Mouse (Mus musculus) CH12F3 (cell line): Measurements from ENCODE around the gene Myzap.

Experiments
- in situ Hi-C: fragments of 300-500 bp; cut with MboI; formaldehyde crosslinking; loops from 2 replicates; pipeline ENCODE4 v1.14.3; 2020; ENCODE audit warnings: low sequenced_read_pairs

The Myzap gene

DNA sequence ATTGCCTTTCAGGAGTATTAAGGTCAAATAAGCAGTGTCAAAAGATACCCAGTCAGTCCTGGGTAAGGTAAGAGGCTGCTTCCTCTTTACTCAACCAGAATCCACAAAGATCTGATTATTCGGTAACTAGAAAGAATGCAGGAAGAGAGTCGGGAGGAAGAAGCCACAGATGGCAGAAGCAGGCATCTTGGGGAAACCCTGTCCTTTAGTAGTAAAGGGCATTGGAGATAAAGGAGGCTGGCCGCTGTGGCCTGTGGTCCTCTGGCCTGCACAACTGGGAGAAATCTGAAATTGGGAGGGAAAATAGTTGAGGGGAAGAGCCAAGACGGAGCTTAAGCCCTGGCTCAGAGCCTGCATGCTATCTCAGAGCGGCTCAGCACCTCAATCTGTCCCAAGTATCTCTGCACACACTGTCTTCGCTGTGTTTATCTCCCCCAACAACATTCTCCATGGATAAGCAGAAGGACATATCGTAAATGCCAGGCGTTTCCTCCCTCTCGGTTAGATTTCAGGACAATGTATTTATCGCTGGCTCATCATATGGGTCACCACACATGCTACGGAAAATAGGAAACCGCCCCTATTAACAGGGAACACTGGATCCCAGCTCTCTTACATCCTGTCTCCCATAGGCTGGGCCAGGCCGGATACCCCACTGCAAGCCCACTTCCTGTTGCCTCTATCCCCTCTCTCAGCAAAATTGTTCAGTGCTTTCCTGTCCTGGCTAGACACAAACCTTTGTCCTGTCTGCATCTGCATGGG lies 14.3 kb upstream of the Myzap start:
- in situ Hi-C loops = loop anchor here (25.0 kb wide), 2 partner anchors 244 to 394 kb away; partner anchors contain the start of gene Aldh1a2

DNA sequence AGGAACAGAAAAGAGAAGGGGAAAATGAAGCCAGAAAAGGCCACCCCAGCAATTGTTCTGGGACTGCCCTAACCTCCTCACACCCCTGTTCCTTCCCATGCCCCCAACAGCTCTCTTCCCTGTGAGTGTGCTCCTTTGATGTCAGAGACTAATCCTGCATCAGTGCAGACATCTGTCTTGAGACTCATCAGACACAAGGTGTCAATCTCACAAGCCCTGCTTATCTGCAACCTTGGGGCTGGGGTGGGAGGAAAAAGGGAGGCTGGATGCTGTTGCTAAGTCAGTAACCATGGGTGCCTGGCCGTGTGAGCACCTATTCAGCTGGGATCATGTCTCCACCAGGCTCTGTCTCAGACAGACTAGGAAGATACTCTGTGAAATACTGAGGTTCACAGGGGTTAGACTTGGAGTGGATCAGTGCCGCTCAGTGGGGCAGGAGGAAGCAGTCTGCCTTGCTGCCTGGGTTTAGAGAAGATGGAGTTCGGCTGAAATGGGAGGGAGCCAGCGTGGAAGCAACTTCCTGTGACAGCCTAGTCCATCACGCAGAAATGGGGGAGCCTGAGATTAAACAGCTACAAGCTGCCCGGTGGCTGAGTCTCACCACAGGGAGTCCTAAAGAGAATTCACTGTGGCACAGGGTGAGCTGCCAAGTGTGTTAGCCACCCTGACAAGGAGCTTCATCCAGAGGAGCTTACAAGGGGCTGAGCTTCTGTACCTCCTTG lies 12.9 kb upstream of the Myzap start:
- in situ Hi-C loops = loop anchor here (25.0 kb wide), 2 partner anchors 243 to 393 kb away; partner anchors contain the start of gene Aldh1a2

DNA sequence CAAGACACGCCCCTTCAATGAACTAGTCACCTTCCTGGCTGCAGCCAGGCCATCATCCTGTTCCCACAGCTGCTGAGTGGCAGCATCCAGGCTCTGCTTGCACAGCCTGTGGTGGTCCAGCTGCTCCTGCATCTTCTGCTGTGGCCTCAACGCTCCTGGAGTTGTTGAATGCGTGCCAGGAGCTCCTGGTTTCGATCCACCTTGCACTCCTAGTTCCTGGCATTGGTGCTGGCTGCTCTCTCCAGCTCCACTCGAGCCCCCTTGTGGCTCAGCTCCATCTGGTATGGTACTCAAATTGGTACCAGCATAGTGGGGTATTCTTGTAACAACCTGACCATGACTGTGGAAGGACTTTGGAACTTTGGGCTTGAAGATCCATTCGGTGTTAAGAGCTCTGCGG lies 7.7 kb upstream of the Myzap start:
- in situ Hi-C loops = loop anchor here (25.0 kb wide), 2 partner anchors 238 to 388 kb away; partner anchors contain the start of gene Aldh1a2

DNA sequence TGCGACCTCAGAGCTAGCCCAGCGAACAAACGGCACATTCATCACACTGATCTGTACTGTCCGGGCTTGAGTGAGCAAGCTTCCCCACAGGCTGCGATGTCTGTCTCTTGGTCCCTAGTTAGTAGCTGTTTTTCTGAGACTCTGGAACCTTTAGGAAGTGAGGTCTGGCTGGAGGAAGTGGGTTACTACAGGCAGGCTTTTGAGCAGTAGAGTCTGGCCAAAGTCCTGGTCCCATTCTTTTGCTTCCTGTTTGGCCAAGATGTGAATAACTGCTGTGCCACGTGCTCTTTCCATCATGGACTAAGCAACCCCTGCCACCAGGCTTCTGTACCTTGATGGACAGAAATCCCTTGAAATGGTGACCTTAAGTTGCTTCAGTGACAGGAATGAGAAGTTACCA lies 4.7 kb upstream of the Myzap start:
- in situ Hi-C loops = no loop called here

DNA sequence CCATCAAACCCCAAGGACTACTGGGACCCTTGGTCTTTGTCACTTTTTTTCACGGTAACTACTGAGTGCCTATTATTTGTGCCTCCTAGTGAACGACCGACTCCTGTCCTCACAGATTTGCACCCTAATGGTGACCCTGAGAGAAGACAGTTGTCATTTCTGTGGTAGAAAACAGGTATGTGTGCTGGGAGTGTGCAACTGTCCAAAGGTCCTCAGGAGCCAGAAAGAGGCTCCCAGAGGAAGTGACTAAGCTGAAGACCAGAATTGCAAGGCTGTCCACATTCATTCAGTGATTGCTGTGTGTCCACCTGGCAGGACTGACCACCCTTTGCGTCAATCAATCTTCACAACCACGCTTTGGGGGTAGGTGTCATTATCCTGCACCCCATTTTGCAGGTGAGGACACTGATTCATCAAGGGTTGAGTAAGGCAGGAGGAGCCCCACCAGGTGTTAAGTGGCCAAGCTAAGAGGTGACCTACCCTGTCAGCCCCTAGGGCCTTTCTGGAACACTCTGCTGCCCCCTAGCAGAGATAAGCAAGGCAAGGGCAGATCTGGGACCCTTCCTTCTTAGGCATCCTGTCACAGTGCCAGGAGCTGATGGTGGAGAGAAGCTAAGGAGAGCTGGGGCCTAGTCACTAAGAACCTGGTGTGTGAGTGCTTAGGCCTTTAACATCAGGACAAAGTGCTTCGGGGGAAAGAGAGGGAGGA lies 571 bp upstream of the Myzap start:
- in situ Hi-C loops = no loop called here

DNA sequence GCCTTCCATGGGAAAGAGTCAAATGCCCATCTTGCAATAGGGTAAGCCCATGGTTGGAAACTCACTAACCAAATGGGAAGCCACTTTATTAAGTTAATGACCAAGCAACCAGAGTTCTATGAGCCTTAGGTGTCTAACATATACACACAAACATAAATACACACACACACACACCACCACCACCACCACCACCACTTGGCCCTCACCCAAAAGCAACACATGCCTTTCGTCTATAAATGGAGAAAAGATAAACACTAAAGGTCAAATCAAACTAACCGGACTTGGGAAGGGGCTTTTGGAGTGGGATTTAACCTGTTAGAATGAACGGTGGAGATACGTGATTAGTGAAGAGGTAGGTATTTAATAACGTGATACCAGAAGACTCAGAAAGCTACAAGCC lies 1.1 kb downstream of the Myzap start:
- in situ Hi-C loops = no loop called here

DNA sequence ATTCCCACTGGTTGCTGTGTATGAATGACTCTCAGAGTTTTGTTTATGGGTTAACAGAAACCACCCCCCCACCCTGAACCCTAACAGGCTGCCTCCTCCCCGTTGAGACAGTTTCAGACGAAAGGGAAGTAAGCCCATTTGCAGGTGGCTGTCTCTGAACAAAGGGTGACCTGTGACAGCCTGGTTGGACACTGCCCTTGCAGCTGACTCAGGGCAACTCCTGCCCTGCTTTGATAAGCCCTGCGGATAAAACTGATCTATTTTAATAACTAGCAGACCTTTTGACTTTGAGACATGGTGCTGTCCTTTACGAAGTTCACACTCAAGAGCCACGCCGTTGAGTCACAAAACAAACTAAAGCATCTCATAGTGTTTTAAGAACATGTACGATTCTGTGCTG lies 2.4 kb downstream of the Myzap start:
- in situ Hi-C loops = no loop called here

DNA sequence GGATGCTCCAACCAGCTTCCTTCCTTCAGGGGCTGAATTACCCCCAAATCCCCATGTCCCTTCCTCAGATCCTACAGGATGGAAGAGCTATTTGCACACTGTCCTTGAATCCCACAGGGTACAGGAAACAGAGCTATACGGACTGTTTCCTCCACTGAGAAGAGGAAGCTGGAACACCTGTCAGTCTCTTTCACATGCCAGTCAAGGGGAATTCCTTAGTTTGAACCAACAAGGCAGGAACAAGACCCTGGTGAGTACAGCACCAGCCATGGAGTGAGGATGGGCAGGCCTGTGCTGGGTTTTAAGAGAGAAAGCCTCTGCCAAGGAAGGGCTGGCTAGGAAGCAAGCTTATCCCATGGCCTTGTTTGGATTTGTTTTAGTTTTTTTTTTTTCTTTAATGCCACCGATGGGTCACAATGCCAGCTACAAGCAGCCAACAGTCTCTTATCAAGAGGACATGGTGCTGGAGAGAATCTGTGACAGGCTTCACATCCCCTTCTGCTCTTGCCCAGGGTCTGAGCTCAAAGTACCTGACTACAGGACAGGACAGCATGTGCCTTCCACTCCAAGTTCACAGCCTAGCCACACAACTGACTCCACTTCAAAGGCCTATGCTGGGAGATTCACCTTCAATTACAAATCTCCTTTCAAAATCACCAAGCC lies 3.1 kb downstream of the Myzap start:
- in situ Hi-C loops = no loop called here

DNA sequence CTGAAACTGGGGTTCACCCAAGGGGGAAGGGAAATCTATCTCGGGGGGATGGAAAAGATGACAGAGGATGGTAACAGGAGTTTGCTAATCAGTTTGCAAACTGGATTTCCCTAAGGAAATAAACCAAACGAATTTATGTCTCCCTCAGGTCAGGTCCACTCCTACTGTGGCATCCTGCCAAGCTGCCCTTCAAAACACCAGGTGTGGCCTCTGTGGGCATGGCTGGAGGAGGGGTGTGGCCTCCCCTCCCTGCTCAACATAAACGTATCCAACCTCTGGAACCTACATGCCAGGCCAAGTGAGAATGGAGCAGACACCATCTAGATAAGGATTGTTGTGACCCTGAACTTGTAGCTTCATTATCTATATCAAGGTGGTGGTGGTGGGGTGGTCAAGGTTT lies 5.8 kb downstream of the Myzap start:
- in situ Hi-C loops = no loop called here

DNA sequence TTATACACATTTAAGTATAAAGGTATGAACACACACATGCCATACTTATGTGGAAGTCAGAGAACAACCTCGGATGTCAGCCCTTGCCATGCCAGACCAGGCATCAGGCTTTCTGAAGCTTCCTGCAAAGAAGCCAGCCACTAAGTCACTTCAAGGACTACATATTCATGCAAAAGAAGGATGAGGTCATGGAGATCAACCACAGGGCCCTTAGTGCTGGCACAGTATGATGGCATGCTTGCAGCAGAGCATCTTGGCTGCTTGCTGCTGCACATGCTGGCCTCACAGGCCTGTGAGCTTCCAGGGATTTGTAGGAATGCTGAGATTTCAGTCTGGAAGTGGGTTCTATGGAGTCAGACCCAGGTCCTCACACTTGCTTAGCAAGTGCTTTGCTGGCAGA lies 9.4 kb downstream of the Myzap start:
- in situ Hi-C loops = no loop called here

DNA sequence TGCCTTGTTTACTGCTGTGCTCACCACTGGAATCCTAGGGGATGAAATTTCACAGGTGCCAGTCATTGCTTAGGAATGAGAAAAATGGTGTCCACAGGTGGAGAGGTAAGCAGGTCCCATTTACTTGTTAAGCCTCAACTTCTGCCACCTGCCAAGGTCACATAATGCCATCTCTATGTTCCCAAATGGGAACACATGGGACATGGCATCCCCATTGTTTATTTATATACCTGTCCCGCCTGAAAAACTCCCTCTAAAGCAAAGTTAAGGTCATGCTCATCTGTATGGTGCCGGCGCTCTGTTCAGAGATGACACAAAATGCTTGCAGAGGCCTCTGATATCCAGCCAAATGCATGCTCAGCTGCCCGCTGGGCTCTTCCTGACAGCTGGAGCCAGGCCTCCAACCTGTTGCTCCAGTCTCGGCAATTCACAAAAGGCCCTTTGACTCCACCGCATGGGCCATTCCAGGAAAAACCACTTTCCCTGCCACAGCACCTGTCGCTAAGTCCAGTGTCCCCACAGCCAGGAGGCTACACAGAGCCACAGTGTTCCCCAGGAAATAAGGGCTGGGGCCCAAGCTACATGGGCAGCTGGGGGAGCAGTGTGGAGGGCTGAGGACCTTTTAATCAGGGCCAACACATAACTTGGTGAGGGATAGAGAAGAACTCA lies 13.1 kb downstream of the Myzap start:
- in situ Hi-C loops = no loop called here

DNA sequence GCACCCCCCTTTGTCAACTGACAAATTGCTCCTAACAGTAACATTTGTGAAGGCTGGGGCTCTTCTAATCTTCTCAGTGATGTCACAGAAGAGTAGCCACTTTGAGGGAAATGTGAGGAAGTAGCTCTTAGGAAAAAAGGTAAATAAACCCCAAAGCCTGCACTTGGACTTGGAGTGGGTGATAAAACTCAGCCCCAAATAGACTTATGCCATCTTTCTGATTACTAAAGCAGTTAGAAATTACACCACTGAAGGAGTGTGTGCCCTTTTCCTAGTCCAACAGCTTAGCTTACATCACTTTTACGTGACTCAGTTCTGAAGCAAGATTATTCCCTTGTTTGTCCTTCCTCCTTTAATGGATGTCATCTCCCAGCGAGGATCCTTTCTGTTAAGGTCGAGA lies 17.7 kb downstream of the Myzap start:
- in situ Hi-C loops = no loop called here

DNA sequence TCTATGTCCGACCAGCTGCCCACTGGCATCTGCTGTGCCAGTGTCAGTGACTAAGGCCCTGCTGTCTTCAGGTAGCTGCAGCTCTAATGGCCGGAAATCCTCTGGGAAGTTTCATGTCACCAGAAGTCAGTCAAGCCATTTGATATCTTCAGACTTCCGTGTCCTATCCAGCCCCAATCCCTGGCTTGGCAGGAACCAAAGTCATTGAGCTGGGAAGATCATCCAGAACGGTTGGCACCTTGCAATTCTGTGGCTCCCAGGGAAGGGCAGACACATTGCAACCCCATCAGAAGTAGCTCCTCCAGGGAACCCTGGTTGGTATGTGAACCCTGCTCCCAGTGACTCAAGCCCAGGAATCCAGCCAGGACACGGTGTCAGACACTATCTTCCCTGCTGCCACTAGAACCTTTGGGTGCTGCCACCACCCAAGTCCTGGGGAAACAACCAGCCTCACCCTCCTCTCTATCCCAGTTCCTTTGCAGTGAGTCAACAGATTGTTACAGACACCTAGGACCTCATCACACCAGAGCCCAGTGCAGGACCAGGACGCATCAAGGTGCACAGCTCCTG lies 18.3 kb downstream of the Myzap start:
- in situ Hi-C loops = no loop called here

DNA sequence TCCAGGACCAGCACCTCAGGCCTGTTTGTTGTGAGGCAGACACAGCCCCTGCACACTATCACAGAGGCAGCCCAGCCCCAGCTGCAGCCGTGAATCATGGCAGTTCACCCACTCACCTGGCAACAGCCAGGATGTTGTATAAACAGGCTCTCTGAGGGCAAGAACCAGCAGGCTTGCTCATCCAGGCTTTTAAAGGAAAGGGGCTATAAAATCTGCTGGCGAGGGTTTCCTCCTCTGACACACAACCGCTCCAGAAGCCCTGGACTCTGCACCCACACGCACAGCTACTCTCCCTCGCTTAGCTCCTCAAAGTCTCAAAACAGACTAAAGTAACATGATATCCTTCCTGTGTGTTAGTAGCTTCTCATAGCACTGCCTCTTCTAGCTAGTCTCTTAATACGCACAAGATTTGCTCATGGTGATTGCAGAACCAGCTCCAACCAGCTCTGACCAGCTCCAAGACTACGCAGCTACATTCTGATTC lies 21.0 kb downstream of the Myzap start:
- in situ Hi-C loops = no loop called here

DNA sequence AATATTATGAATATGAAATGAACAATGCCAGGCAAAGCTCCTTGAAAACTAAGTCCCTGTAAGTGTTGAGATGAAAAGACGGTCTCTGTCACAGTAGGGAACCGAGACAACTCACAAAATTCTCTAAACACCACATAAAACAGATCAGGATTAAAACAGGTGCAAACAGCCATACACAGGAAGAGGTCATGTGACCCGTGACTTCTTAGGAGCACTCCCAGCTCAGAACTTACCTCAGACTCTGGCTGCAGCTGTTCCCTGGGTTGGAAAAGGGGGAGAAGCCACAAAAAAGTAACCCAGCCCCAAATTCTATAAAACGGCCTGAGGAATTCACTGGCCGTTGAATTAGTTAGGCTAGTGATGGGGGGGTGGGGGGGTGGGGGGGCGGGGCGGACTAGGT lies 22.0 kb downstream of the Myzap start:
- in situ Hi-C loops = no loop called here

DNA sequence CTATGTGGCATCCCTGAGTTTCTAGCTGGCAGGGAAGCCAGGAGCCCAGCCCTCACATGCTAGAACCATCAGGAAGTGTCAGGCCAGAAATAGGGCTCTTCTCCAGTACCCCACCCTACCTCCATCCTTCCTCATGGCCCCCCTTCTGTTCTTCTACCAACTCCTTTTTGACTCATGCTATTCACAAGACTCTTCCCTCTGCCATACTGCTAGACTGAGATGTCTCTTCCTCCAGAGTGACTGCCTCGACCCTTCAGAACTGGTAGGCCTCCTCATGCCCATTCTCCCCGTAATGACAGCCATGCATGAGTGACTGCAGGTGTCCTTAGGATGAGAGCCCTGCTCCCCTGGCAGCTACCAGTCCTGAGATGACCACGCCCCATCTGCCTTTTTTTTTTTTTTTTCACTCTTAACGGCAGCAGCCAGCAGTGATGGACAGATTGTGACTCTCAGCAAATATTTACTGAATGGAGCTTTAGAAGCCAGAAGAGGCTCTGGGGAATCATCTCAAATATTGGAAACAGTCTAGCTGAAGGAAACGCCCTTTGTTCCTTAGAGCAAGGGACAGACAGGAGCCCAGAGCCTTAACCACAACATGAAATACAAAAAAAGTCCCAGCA lies 23.7 kb downstream of the Myzap start:
- in situ Hi-C loops = no loop called here

DNA sequence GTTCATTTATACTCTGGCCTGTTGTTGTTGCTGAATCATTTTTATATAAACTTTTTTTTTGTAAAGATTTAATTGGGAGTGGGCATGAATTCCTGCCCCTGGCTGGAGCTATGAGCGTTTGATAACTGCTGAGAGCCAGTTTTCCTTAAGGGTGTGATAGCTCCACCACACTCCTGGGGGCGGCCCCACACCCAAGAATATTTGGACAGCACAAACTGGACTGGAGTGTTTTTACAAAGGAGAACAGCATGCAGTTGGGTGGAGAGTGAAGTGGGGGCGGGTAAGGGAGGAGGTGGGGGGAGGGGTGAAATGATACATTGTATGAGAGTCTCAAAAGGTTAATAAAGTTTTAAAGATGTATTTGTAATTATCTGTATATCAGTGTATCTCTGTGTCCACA lies 24.8 kb downstream of the Myzap start:
- in situ Hi-C loops = no loop called here

DNA sequence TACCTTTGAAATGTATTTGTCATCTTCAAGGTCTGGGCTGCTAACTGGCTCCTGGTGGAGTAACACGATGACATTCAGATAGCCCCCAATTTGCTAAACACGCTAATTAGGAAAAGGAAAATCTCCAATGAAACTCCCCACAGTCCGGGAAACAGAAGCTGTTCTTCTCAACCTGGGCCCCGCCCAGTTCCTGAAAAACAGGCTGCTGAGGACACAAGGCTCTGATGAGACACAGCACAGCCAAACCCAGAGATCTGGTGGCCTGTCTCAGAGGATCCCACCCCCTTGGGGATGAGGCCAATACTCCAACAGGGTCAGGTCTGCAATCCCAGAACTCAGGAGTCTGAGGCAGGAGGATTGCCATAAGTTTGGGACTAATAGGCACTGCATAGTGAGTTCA lies 25.4 kb downstream of the Myzap start:
- in situ Hi-C loops = no loop called here

DNA sequence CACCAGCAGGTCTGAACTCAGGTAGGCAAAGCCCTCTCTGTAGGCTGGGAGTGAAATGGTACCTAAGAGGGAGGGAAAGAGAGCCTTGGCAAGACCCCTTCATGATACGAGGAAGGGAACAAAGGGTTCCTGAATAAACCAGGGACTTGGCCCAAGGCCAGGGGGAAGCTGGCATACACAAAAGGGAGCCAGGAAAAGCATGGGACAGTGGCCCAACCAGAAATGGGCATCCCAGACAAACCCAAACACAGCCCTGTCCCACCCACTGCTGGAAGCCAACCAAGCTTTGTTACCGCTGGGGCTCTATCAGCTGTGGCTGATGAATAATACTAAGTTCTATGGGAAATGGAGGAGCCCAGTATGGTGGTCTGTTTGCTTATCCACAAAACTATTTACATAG lies 34.4 kb downstream of the Myzap start:
- in situ Hi-C loops = no loop called here

DNA sequence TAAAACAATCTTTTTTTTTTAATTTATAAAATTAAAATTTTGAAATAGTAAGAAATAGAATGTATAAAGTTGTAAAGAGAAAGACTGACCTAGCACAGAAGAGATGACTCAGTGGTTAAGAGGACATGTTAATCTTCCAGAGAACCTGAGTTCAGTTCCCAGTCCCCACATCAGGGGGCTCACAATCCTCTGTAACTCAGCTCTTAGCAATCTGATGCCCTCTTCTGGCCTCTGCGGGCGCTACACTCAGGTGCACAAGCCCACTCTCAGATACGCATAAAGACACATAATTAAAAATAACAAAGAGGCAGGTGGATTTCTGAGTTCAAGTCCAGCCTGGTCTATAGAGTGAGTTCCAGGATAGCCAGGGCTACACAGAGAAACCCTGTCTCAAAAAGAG lies 38.2 kb downstream of the Myzap start:
- in situ Hi-C loops = no loop called here
